Comparison of ENCODE assay signal across 26 mouse cellular contexts in genomic region chr16:19203681-19204080, GRCm38 (mm10).
DNase-seq lines count a peak whose midpoint lies in the region; ATAC-seq and TF ChIP-seq lines count a peak whose summit lies in the region.
"Had no signal": no experiment of that assay in that cellular context is flagged by ENCODE, and none has a peak within 500 bp of the region (broad histone marks: within the 10 kb centered on the region; RNA-seq: fewer than 3 reads in every experiment).

No protein-coding gene starts in this region.

- H3K27ac ChIP-seq in liver, postnatal 0 days (ENCODE audit: low read depth) = no peak overlapping the region
- H3K27ac ChIP-seq: heart, embryonic 10.5 days; limb, embryonic 15.5 days; midbrain, embryonic 12.5 days; neural tube, embryonic 13.5 days had no signal

- WGBS in liver, postnatal 0 days (ENCODE audit: insufficient replicate concordance) = 78% methylated on average over 7 of the region's 7 CpGs

- peak; percentile 3 for DNase-seq in gastrocnemius, adult 18-20 months (ENCODE audit: low spot score)
- DNase-seq in gastrocnemius, postnatal 10 days = no peak
- DNase-seq in liver, postnatal 0 days = peak; percentile 11
- no peak for DNase-seq in liver
- peak; percentile 11 to 15 for DNase-seq in adrenal gland, postnatal 36 days
- DNase-seq in layer of hippocampus, adult 9-11 months = no peak
- no peak for DNase-seq in embryo, embryonic 11 days
- DNase-seq: B cell, adult 2 months; cerebellum, adult 2 months; cerebellum, postnatal 36 days; gastrocnemius, postnatal 36 days; kidney, postnatal 4 days; lung, postnatal 10 days; retina, postnatal 1 day; right cerebral cortex, postnatal 25 days; thymus, adult 18-20 months had no signal

- no peak overlapping the region for H3K9ac ChIP-seq in liver, postnatal 0 days (replicated peaks)
- H3K9ac ChIP-seq: limb, embryonic 15.5 days; midbrain, embryonic 12.5 days; neural tube, embryonic 13.5 days had no signal

- TF ChIP-seq POLR2A in myocyte (IDR thresholded peaks at IDR 0.05; ENCODE audit: insufficient read length, low read depth) = no peak

- H3ac ChIP-seq in myocyte (ENCODE audit: control insufficient read depth, insufficient read length) = no peak overlapping the region

- TF ChIP-seq CTCF in liver, postnatal 0 days (IDR thresholded peaks at IDR 0.05; ENCODE audit: low read depth) = no peak

- no peaks in the 10 kb centered on the region for H3K36me3 ChIP-seq in liver, postnatal 0 days (replicated peaks; ENCODE audit: insufficient read depth, low read length)
- H3K36me3 ChIP-seq in myocyte (ENCODE audit: control insufficient read depth, insufficient read depth) = no peaks in the 10 kb centered on the region
- H3K36me3 ChIP-seq: G1E; heart, embryonic 10.5 days; limb, embryonic 15.5 days; midbrain, embryonic 12.5 days; neural tube, embryonic 13.5 days had no signal

- H3K79me2 ChIP-seq in myocyte (ENCODE audit: control insufficient read depth, insufficient read depth) = no peaks in the 10 kb centered on the region

- H3K9me3 ChIP-seq in liver, postnatal 0 days (ENCODE audit: low read length) = no peaks in the 10 kb centered on the region
- H3K9me3 ChIP-seq: limb, embryonic 15.5 days had no signal

- H3K4me3 ChIP-seq in liver, postnatal 0 days (ENCODE audit: low read depth, low read length) = no peak overlapping the region
- no peak overlapping the region for H3K4me3 ChIP-seq in myocyte
- H3K4me3 ChIP-seq: heart, embryonic 10.5 days; limb, embryonic 15.5 days; midbrain, embryonic 12.5 days; neural tube, embryonic 13.5 days had no signal

- no peaks in the 10 kb centered on the region for H3K4me1 ChIP-seq in liver, postnatal 0 days (ENCODE audit: insufficient read depth)
- H3K4me1 ChIP-seq: heart, embryonic 10.5 days; limb, embryonic 15.5 days; midbrain, embryonic 12.5 days; neural tube, embryonic 13.5 days had no signal

- H3K27me3 ChIP-seq in liver, postnatal 0 days (ENCODE audit: insufficient read depth, low read length) = no peaks in the 10 kb centered on the region
- H3K27me3 ChIP-seq in myocyte (ENCODE audit: control insufficient read depth, insufficient read depth, insufficient read length) = no peaks in the 10 kb centered on the region
- H3K27me3 ChIP-seq: CH12.LX; limb, embryonic 15.5 days; midbrain, embryonic 12.5 days; neural tube, embryonic 13.5 days had no signal

- H3K4me2 ChIP-seq in liver, postnatal 0 days (ENCODE audit: low read depth, low read length) = no peak overlapping the region
- no peak overlapping the region for H3K4me2 ChIP-seq in myocyte (ENCODE audit: low read depth)
- H3K4me2 ChIP-seq: limb, embryonic 15.5 days; midbrain, embryonic 12.5 days; neural tube, embryonic 13.5 days had no signal

- no peak for TF ChIP-seq EP300 in liver, postnatal 0 days (IDR thresholded peaks at IDR 0.05; ENCODE audit: low read depth)

- no peak for ATAC-seq in liver, postnatal 0 days
- ATAC-seq: forebrain, embryonic 16.5 days; hindbrain, embryonic 16.5 days; intestine, embryonic 16.5 days had no signal

TF ChIP-seq in myocyte, 11 proteins besides CTCF, POLR2A, EP300 and RAD21:
- TF ChIP-seq REST (IDR thresholded peaks at IDR 0.05; ENCODE audit: insufficient read depth, insufficient read length) = no peak
- 0 out of 2 replicates have a peak, but pooled peaks have one; percentile 28 for TF ChIP-seq CEBPB (IDR thresholded peaks at IDR 0.05; ENCODE audit: insufficient read depth, poor library complexity, severe bottlenecking)
- no peak for TF ChIP-seq MYOD1 (IDR thresholded peaks at IDR 0.05; ENCODE audit: control insufficient read depth in 1 of 3, insufficient read length in 2 of 3, low read depth in 2 of 3)
- no peak for TF ChIP-seq TCF12 (IDR thresholded peaks at IDR 0.05; ENCODE audit: insufficient read depth, poor library complexity, severe bottlenecking)
TF ChIP-seq in myocyte: peak in this region for 1.

Comparison
In these comparisons a context has a peak if more than half of its experiments do, and no peak if none do; other contexts are left out.
1. DNase-seq: peak in gastrocnemius, adult 18-20 months (single experiment), liver, postnatal 0 days (single experiment) and adrenal gland, postnatal 36 days (2 of 2); none in gastrocnemius, postnatal 10 days (single experiment), liver (single experiment), layer of hippocampus, adult 9-11 months (single experiment) and embryo, embryonic 11 days (single experiment).